Mouse (Mus musculus) embryonic facial prominence, embryonic 11.5 days (tissue): ENCODE measurements at regions not wholly inside any gene's neighbourhood (a gene's known extent, or its start where the extent isn't known, plus 50 kb on each side); places are given as distances from the start of the nearest gene placed in this dataset.

Source experiments
- ATAC-seq: fragments of 200-750 bp; cut with Nextera tagmentation; replicated peaks from 2 replicates; pipeline ENCODE4 v1.8.0; 2017; ENCODE audit warnings: low read depth; ENCODE audit not compliant: insufficient number of reproducible peaks, low FRiP score, low TSS enrichment
- DNase-seq: peaks from one replicate; pipeline ENCODE4 v3.0.0-alpha.2; 2015; ENCODE audit warnings: low spot score
- H3K27ac ChIP-seq: fragments of 300-500 bp; sonication (generic); replicated peaks from 2 replicates; pipeline ENCODE4 v1.5.1; 2014; ENCODE audit warnings: mild to moderate bottlenecking, low read depth, low read length, control low read depth
- H3K27me3 ChIP-seq: fragments of 300-500 bp; sonication (generic); 2 replicates; pipeline ENCODE4 v1.6.1; 2014; ENCODE audit warnings: mild to moderate bottlenecking, low read length, moderate library complexity, mixed read lengths; ENCODE audit not compliant: control insufficient read depth, insufficient read depth
- H3K36me3 ChIP-seq: fragments of 300-500 bp; sonication (generic); replicated peaks from 2 replicates; pipeline ENCODE4 v1.6.1; 2014; ENCODE audit warnings: low read depth, mild to moderate bottlenecking, low read length, moderate library complexity, mixed read lengths; ENCODE audit not compliant: control insufficient read depth, insufficient read depth
- H3K4me1 ChIP-seq: fragments of 300-500 bp; sonication (generic); 2 replicates; pipeline ENCODE4 v1.6.1; 2014; ENCODE audit warnings: low read length, mixed read lengths; ENCODE audit not compliant: control insufficient read depth, insufficient read depth
- H3K4me2 ChIP-seq: fragments of 300-500 bp; sonication (generic); 2 replicates; pipeline ENCODE4 v1.6.1; 2014; ENCODE audit warnings: low read depth, mild to moderate bottlenecking, control low read depth, low read length, moderate library complexity
- H3K4me3 ChIP-seq: fragments of 300-500 bp; sonication (generic); 2 replicates; pipeline ENCODE4 v1.5.1; 2014; ENCODE audit warnings: low read depth, low read length, control low read depth
- H3K9ac ChIP-seq: fragments of 300-500 bp; sonication (generic); replicated peaks from 2 replicates; pipeline ENCODE4 v1.6.1; 2014; ENCODE audit warnings: mild to moderate bottlenecking, control low read depth, low read length
- H3K9me3 ChIP-seq: fragments of 300-500 bp; sonication (generic); replicated peaks from 2 replicates; pipeline ENCODE4 v1.6.1; 2016; ENCODE audit warnings: mild to moderate bottlenecking, low read length, inconsistent platforms, mixed read lengths; ENCODE audit not compliant: control insufficient read depth
- WGBS: fragments of 180-500 bp; shearing (Covaris S2); extraction: QIAGEN DNeasy Blood & Tissue Kit; methylation state at CpG from one replicate; pipeline ENCODE4 v1.1.7; 2014; 5-methylcytosine and 5-hydroxymethylcytosine counted together

GRCm38 (mm10) chr3:128941156-128941555 lies 258.5 kb upstream of the Pitx2 start:
- no peak for ATAC-seq
- DNase-seq, result no peak
- H3K4me3 ChIP-seq, result no peak overlapping the region
- H3K4me1 ChIP-seq, result no peaks in the 10 kb centered on the region
- 77% methylated on average over 2 of the region's 2 CpGs for WGBS
- no peak overlapping the region for H3K27ac ChIP-seq
- no peak overlapping the region for H3K4me2 ChIP-seq
- no peaks in the 10 kb centered on the region for H3K27me3 ChIP-seq
- H3K9me3 ChIP-seq, result no peaks in the 10 kb centered on the region
- no peaks in the 10 kb centered on the region for H3K36me3 ChIP-seq
- H3K9ac ChIP-seq, result no peak overlapping the region

- Histone ChIP-seq H3K4me1 (no peaks in the 10 kb centered on the region), H3K4me2 (no peak overlapping the region), H3K36me3 (no peaks in the 10 kb centered on the region), H3K27ac (no peak overlapping the region), H3K27me3 (no peaks in the 10 kb centered on the region), H3K4me3 (no peak overlapping the region), H3K9me3 (no peaks in the 10 kb centered on the region), H3K9ac (no peak overlapping the region)
- 19% methylated on average over 6 of the region's 6 CpGs for WGBS
- DNase-seq (peak; percentile 69), ATAC-seq (no peak)
Measured at GRCm38 (mm10) chr3:128944631-128945030, 255.0 kb upstream of the Pitx2 start.

DNA sequence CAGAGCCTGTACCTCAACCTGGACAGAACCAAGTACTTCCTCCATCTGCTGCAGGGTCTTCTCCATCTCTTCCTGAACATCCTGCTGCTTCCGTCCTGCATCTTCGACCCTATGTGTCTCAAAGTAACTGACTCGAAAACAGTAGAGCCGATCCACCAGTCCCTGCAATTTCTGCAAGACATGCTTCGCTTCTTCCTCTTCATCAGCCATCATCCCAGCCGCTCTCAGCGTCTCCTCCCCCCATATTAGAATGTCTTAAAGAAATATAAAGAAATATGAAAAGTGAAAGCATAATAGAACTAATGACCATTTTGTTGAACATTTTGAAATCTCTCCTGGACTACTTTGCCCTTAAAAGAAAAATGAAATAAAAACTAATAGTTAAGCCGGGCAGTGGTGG lies 244.8 kb upstream of the Pitx2 start:
- Histone ChIP-seq H3K4me1 (no peaks in the 10 kb centered on the region), H3K4me3 (no peak overlapping the region), H3K27ac (no peak overlapping the region), H3K27me3 (no peaks in the 10 kb centered on the region), H3K9me3 (no peaks in the 10 kb centered on the region), H3K36me3 (no peaks in the 10 kb centered on the region), H3K4me2 (no peak overlapping the region), H3K9ac (no peak overlapping the region)
- no peak for ATAC-seq
- 97% methylated on average over 8 of the region's 8 CpGs for WGBS
- DNase-seq, result no peak

DNA sequence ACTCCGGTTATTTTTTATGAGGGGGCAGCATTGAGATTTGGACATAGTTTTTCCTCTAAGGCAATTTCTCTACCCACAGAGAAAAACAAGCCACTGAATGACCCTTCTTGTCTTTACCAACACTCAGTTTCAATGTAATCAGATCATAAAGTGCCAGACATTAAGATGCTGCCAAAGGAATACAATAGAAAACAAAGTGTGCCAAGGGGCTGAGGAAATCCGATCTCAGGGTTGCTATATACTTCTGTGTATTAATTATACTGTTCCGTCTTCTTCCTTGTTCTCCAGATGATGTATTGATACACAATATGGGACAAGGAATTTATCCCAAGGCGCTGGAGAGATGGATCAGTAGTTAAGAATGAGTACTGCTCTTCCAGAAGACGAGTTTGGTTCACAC lies 222.9 kb upstream of the Pitx2 start:
- no peak for ATAC-seq

GRCm38 (mm10) chr3:128990183-128990912 lies 209.3 kb upstream of the Pitx2 start:
- H3K36me3 ChIP-seq, result no peaks in the 10 kb centered on the region
- no peak overlapping the region for H3K4me3 ChIP-seq
- no peak for ATAC-seq
- no peak overlapping the region for H3K4me2 ChIP-seq
- H3K27me3 ChIP-seq, result no peaks in the 10 kb centered on the region
- no peak overlapping the region for H3K9ac ChIP-seq
- DNase-seq, result no peak
- no peak overlapping the region for H3K27ac ChIP-seq
- 81% methylated on average over 17 of the region's 17 CpGs for WGBS
- H3K4me1 ChIP-seq, result no peaks in the 10 kb centered on the region
- no peaks in the 10 kb centered on the region for H3K9me3 ChIP-seq

More for the DNA sequence above, 222.9 kb upstream of the Pitx2 start:
- H3K4me1 ChIP-seq, result no peaks in the 10 kb centered on the region
- H3K9ac ChIP-seq, result no peak overlapping the region
- H3K36me3 ChIP-seq, result no peaks in the 10 kb centered on the region
- DNase-seq, result no peak
- H3K4me3 ChIP-seq, result no peak overlapping the region
- H3K27me3 ChIP-seq, result no peaks in the 10 kb centered on the region
- no peak overlapping the region for H3K27ac ChIP-seq
- no peak overlapping the region for H3K4me2 ChIP-seq
- 81% methylated on average over 5 of the region's 5 CpGs for WGBS
- no peaks in the 10 kb centered on the region for H3K9me3 ChIP-seq

GRCm38 (mm10) chr3:129002866-129003265 lies 196.8 kb upstream of the Pitx2 start:
- Histone ChIP-seq H3K9ac (no peak overlapping the region), H3K9me3 (no peaks in the 10 kb centered on the region), H3K36me3 (no peaks in the 10 kb centered on the region), H3K27me3 (no peaks in the 10 kb centered on the region), H3K4me1 (no peaks in the 10 kb centered on the region), H3K27ac (no peak overlapping the region), H3K4me2 (no peak overlapping the region), H3K4me3 (no peak overlapping the region)
- 78% methylated on average over 7 of the region's 7 CpGs for WGBS
- DNase-seq, result no peak
- ATAC-seq, result no peak

DNA sequence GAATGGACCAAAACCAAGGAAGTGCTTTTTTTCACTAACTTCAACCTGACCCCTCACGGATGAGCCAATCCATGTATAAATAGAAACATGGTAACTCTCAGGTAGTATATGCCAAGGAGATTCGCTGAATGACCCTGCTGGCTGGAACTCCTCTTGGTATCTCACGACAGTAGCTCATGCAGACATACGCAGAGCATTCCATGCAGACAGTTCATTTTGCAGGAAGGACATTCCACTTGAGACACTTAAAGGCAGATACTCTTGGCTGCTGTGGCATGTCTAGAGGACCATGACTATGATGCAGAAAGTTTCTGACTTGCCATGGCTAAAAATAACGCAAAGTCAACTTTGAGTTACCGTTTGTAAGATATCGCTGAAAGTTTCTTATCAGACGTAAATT lies 195.6 kb upstream of the Pitx2 start:
- DNase-seq (no peak), ATAC-seq (no peak)
- no peaks in the 10 kb centered on the region for H3K27me3 ChIP-seq
- H3K4me2 ChIP-seq, result no peak overlapping the region
- H3K36me3 ChIP-seq, result no peaks in the 10 kb centered on the region
- 91% methylated on average over 8 of the region's 8 CpGs for WGBS
- no peak overlapping the region for H3K4me3 ChIP-seq
- H3K4me1 ChIP-seq, result no peaks in the 10 kb centered on the region
- H3K27ac ChIP-seq, result no peak overlapping the region
- no peaks in the 10 kb centered on the region for H3K9me3 ChIP-seq
- no peak overlapping the region for H3K9ac ChIP-seq

GRCm38 (mm10) chr3:129038877-129039276 lies 160.8 kb upstream of the Pitx2 start:
- no peak overlapping the region for H3K27ac ChIP-seq
- H3K4me3 ChIP-seq, result no peak overlapping the region
- DNase-seq (no peak), ATAC-seq (no peak)
- no peaks in the 10 kb centered on the region for H3K36me3 ChIP-seq
- 87% methylated on average over 2 of the region's 2 CpGs for WGBS
- no peaks in the 10 kb centered on the region for H3K4me1 ChIP-seq
- no peak overlapping the region for H3K4me2 ChIP-seq
- H3K9me3 ChIP-seq, result no peaks in the 10 kb centered on the region
- no peak overlapping the region for H3K9ac ChIP-seq
- no peaks in the 10 kb centered on the region for H3K27me3 ChIP-seq
